Mouse (Mus musculus): Measurements from ENCODE around the gene Pdss2.

DNA sequence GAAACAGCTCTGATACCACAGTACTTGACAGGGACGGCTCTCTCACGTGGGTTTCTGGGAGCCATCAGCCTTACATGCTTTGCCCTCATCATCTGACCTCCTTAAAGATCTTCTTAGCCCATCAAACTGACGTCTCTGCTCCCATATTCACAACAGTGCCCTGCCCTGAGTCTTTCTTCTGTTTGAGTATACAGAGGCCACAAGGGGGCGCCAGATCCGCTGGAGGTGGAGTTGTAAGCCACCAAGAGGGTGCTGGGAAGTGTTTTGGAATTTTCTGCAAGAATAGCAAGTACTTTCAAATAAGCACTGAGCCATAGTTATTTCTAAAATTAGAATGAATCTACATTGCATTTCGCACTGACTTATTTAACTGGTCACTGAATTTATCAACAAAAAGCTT lies 9.4 kb upstream of the Pdss2 start:
- TF ChIP-seq CTCF (conservative IDR thresholded peaks at IDR 0.05; ENCODE audit: low read length) (peak; percentile 76), NANOG (IDR thresholded peaks at IDR 0.05; ENCODE audit: borderline replicate concordance, low read length) (no peak)

All from E14TG2a.4 (cell line).